Mouse (Mus musculus) liver, embryonic 14.5 days (tissue): ENCODE measurements around the gene Kif23.

ENCODE experiments used
- CTCF ChIP-seq: IDR thresholded peaks from 2 replicates; pipeline ENCODE4 v1.5.1; 2016; ENCODE audit warnings: antibody characterized with exemption, low read depth, control low read depth
- EP300 ChIP-seq: IDR thresholded peaks from 2 replicates; pipeline ENCODE4 v1.6.1; 2016; ENCODE audit warnings: antibody characterized with exemption, low read depth

DNA sequence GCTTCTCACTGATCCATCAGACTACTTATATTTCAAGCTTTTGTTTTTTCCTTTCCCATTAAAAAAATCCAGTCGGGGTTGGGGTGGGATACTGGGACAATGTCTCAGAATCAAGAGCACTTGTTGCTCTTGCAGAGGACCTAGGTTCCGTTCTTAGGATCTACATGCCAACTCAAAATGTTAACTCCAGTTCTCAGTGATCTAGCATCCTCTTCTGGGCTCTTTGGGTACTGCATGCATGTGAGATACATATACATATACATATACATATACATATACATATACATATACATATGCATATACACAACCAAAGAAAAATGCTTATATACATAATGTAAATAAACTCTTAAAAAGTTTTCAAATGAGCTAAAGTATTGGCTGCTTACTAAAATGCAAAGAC is 33.4 kb upstream of the Kif23 start:
- TF ChIP-seq CTCF (peak; percentile 47; the same call in 1 of the 2 replicates), EP300 (no peak)
